Mouse (Mus musculus): ENCODE data around the gene Maff. TPM values are rescaled to one million over a fixed set of nuclear protein-coding genes. Genes with fewer than 3 reads are reported as not detected.

Maff gene
- total RNA-seq, 4 experiments from 2014 or later: 5.7 to 11.1 (median 9.9) TPM

DNA sequence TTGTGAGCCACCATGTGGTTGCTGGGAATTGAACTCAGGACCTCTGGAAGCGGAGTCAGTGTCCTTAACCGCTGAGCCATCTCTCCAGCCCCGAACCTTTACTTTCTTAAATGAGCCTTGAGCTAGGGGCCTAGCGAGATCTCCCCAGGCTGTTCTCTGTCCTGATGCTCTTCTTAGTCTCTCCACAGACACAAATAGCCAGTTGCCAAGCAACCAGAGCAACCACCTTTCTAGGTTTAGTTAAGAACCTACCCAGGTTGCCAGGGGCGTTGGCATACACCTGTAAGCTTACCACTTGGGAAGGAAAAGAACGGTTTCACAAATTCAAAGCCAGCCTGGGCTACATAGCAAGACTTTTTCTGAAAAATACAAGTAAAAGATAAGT, 16.4 kb upstream of the Maff start:
- no peak for DNase-seq (ENCODE audit: low spot score)

- no peak for DNase-seq (ENCODE audit: low spot score)
Observed at GRCm38 (mm10) chr15:79330521-79330920, 15.9 kb upstream of the Maff start.

- no peak for DNase-seq (ENCODE audit: low spot score)
Observed at GRCm38 (mm10) chr15:79333409-79333808, 13.0 kb upstream of the Maff start.

DNA sequence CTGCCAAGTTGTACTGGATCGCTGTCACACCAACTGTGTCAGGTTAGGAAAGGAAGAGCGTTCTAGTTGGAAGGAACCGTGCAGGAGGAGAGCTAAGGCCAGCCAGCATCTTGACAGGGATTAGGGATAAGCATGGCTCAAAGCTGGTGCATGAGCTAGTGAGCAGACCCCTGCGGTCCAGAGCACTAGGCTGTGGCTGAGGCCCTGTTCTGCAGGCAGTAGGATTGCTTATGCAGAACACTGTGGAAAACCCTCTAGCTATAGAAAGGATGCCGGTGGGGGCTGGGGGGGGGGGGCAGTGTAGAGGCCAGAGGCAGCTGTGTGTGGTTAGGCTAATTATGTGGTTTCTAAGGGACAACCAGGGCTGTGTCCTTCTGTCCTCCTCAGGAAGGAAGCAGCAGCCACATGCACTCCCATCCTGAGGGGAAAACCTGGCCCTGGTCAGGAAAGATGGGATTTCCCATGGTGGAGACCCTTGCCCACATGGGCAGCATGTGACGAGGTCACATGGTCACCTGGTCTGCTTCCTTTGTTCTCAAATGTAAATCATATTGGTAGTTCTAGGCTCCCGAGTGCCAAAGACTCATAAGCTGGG, 11.3 kb upstream of the Maff start:
- no peak for DNase-seq (ENCODE audit: low spot score)

GRCm38 (mm10) chr15:79338978-79339377, 7.4 kb upstream of the Maff start:
- no peak for DNase-seq (ENCODE audit: low spot score)

GRCm38 (mm10) chr15:79342641-79343337, 3.6 kb upstream of the Maff start:
- no peak for DNase-seq (ENCODE audit: low spot score)

- DNase-seq (ENCODE audit: low spot score): no peak
Observed at GRCm38 (mm10) chr15:79344627-79345026, 1.8 kb upstream of the Maff start.

DNA sequence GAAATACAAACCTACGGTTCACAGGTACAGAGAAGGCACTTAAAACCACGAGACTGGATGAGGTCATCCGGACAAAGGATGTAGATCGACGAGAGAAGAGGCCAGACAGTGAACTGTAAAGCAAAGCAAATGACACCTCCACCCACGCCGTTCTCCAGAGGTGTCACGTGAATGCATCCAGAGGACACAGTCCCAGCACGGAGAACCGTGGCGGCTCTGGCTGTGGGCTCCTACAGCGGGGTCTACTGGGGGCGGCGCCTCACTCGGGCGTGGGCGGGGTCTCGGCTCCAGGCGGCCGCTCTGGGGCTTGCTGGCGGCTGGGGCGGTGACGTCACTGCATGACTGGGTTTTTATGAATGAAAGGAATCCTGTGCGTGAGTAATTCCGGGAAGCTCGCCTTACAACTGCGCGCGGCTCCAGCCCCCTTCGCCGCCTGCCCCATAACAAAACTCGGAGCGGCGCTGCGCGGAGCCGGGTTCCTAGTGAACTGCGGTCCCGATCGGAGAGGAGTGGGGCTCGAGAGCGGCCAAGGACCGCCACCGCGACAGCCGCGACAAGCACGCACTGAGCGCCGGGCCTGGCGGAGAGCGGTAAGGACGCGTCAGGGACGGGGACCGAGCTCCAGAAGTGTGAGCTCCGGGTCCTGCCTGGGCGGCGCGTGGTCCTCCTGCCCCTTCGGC, 884 bp downstream of the Maff start:
- DNase-seq (ENCODE audit: low spot score): peak; percentile 90

- peak; percentile 79 for DNase-seq (ENCODE audit: low spot score)
Observed at GRCm38 (mm10) chr15:79347845-79348506, 1.6 kb downstream of the Maff start.

GRCm38 (mm10) chr15:79348651-79349050, 2.2 kb downstream of the Maff start:
- DNase-seq (ENCODE audit: low spot score): no peak

DNA sequence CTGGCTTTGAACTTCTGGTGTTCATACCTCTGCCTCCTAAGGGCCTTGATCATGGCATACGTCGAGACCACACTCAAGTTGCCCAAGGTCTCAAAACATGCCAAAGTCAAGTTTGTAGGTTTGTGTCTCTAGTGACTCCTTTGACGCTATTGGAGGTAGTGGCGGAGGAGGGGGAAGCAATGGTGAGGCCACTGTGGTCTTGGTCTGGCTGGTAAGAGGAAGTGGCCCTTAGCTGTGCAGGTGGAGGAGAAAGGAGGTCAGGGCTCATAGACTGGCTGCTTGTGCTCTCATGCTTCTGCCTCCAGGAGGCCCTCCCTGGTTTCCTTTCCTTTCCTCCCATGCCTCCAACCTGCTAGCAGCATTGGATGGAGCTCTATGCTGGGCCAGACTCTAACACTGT, 4.4 kb downstream of the Maff start:
- DNase-seq (ENCODE audit: low spot score): no peak

GRCm38 (mm10) chr15:79351331-79351767, 4.9 kb downstream of the Maff start:
- DNase-seq (ENCODE audit: low spot score): peak; percentile 67

- no peak for DNase-seq (ENCODE audit: low spot score)
Observed at GRCm38 (mm10) chr15:79352479-79352878, 6.1 kb downstream of the Maff start.

GRCm38 (mm10) chr15:79353690-79354305, 7.4 kb downstream of the Maff start:
- no peak for DNase-seq (ENCODE audit: low spot score)

GRCm38 (mm10) chr15:79354619-79355018, 8.2 kb downstream of the Maff start:
- DNase-seq (ENCODE audit: low spot score): no peak

- no peak for DNase-seq (ENCODE audit: low spot score)
Observed at GRCm38 (mm10) chr15:79356481-79356880, 10.1 kb downstream of the Maff start.

DNA sequence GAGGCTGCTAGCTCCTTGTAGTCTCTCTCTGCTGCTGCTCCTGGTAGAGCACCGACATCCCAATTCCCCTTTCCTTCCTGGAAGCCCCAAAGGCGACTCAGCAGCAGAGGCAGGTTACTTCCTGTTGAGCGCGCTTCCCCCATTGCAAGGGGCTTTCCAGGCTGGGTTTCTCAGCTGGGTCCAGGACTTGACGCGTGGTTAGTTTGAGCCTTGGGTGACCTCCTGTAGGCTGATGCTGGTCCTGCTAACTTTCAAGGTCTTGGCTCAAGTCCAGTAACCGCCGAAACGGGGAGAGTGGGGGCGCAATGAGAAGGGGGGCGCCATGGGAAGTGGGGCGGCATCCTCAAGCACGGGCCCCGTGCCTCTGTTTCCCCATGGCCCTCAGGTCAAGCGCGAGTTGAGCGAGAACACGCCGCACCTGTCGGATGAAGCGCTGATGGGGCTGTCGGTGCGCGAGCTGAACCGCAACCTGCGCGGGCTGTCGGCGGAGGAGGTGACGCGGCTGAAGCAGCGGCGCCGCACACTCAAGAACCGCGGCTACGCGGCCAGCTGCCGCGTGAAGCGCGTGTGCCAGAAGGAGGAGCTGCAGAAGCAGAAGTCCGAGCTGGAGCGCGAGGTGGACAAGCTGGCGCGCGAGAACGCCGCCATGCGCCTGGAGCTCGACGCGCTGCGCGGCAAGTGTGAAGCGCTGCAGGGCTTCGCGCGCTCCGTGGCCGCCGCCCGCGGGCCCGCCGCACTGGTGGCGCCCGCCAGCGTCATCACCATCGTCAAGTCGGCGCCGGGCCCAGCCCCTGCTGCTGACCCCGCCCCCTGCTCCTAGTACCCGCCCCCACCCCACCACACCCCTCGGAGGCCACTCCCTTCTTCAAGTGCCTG, 10.9 kb downstream of the Maff start:
- no peak for DNase-seq (ENCODE audit: low spot score)

DNA sequence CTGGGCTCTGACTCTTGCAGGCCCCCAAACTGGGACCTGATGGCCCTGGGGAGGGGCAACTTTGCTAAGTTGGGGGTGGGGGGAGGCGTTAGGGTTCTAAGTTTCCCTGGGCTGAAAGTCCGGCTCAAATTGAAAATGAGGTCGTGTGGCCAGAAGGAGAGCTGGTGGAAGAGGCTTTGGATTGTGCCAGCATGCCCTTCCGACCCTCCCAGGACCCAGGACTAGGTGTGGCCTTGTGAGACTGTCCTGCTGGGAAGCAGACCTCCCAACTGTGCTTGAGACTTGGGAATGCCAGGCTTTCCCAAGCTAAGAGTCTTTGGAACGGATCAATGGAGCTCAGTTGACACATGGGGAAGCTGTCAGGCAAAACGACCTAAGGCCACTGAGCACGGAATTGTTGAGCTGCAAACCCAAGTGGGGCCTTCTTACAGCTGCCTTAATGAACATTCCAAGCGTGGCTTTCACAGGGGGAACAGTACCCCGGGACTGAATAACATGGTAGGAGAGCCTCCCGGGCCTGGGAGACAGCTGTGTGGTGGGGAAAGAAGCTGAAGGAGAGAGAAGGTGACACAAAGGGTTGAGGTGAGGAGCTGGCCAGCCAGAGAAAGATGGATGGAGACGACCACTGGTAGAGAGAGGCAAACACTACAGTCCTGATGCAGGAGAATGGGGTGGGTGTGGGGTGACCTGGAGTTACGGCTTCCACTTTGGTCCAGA, 11.7 kb downstream of the Maff start:
- no peak for DNase-seq (ENCODE audit: low spot score)

DNA sequence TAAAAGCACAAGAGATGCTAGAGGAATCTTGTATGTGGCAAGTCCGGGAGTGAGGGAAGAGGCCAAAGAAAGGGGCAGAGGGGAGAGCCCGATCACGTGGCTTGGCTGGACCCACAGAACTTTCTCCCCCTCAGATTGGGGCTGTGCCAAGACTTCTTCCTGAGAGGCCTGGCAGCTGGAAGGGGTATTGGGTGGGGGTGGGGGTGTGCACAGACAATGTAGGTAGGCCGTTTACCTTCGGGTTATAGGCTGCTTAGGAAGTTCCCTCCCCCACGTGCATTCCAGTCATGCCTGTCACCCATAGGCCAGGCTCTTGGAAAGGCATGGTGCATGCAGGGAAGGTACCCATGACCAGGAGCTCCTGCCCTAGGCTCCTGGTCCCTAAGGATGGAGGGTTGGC, 13.5 kb downstream of the Maff start:
- no peak for DNase-seq (ENCODE audit: low spot score)

- no peak for DNase-seq (ENCODE audit: low spot score)
Observed at GRCm38 (mm10) chr15:79360371-79360770, 13.9 kb downstream of the Maff start.

Measured in heart, adult 8-10 months (tissue).